Mouse (Mus musculus): ENCODE data around the gene Kcnt1. TPM values are rescaled to one million over a fixed set of nuclear protein-coding genes. Genes with fewer than 3 reads are reported as not detected.

Kcnt1 gene
- polyA plus RNA-seq, 1 experiment: 0.54 TPM

GRCm38 (mm10) chr2:25879061-25879460, 15.5 kb downstream of the Kcnt1 start:
- TF ChIP-seq CTCF (IDR thresholded peaks at IDR 0.05; ENCODE audit: low read depth, low read length) (no peak), POLR2A (IDR thresholded peaks at IDR 0.05; ENCODE audit: insufficient read depth, low read length) (no peak), EP300 (IDR thresholded peaks at IDR 0.05; ENCODE audit: insufficient read depth, low read depth, low read length) (no peak)
- H3K9me3 ChIP-seq (replicated peaks; ENCODE audit: control insufficient read depth, insufficient read depth, low read length, poor library complexity, severe bottlenecking): no peaks in the 10 kb centered on the region
- no peak overlapping the region for H3K27ac ChIP-seq (ENCODE audit: insufficient read depth, low read length)
- no peaks in the 10 kb centered on the region for H3K36me3 ChIP-seq (ENCODE audit: control insufficient read depth, insufficient read depth, low read length, poor library complexity, severe bottlenecking)
- no peak overlapping the region for H3K9ac ChIP-seq (ENCODE audit: low read depth, poor library complexity, severe bottlenecking)
- H3K4me1 ChIP-seq (ENCODE audit: control insufficient read depth, insufficient read depth, low read length): no peaks in the 10 kb centered on the region
- H3K4me3 ChIP-seq (ENCODE audit: low read depth, low read length): no peak overlapping the region
- no peaks in the 10 kb centered on the region; the same call in 1 of the 2 replicates for H3K27me3 ChIP-seq (ENCODE audit: control insufficient read depth, insufficient read depth, low read length, poor library complexity, severe bottlenecking)

GRCm38 (mm10) chr2:25882276-25882675, 18.7 kb downstream of the Kcnt1 start:
- Histone ChIP-seq H3K9ac (ENCODE audit: low read depth, poor library complexity, severe bottlenecking) (no peak overlapping the region), H3K27me3 (ENCODE audit: control insufficient read depth, insufficient read depth, low read length, poor library complexity, severe bottlenecking) (no peaks in the 10 kb centered on the region; the same call in 1 of the 2 replicates), H3K4me1 (ENCODE audit: control insufficient read depth, insufficient read depth, low read length) (no peaks in the 10 kb centered on the region), H3K9me3 (replicated peaks; ENCODE audit: control insufficient read depth, insufficient read depth, low read length, poor library complexity, severe bottlenecking) (no peaks in the 10 kb centered on the region), H3K36me3 (ENCODE audit: control insufficient read depth, insufficient read depth, low read length, poor library complexity, severe bottlenecking) (no peaks in the 10 kb centered on the region), H3K4me3 (ENCODE audit: low read depth, low read length) (no peak overlapping the region), H3K27ac (ENCODE audit: insufficient read depth, low read length) (no peak overlapping the region)
- TF ChIP-seq POLR2A (IDR thresholded peaks at IDR 0.05; ENCODE audit: insufficient read depth, low read length) (no peak), CTCF (IDR thresholded peaks at IDR 0.05; ENCODE audit: low read depth, low read length) (no peak), EP300 (IDR thresholded peaks at IDR 0.05; ENCODE audit: insufficient read depth, low read depth, low read length) (no peak)

- no peaks in the 10 kb centered on the region for H3K36me3 ChIP-seq (ENCODE audit: control insufficient read depth, insufficient read depth, low read length, poor library complexity, severe bottlenecking)
- no peaks in the 10 kb centered on the region for H3K27me3 ChIP-seq (ENCODE audit: control insufficient read depth, insufficient read depth, low read length, poor library complexity, severe bottlenecking)
- H3K4me1 ChIP-seq (ENCODE audit: control insufficient read depth, insufficient read depth, low read length): no peaks in the 10 kb centered on the region
- TF ChIP-seq POLR2A (IDR thresholded peaks at IDR 0.05; ENCODE audit: insufficient read depth, low read length) (no peak), CTCF (IDR thresholded peaks at IDR 0.05; ENCODE audit: low read depth, low read length) (no peak), EP300 (IDR thresholded peaks at IDR 0.05; ENCODE audit: insufficient read depth, low read depth, low read length) (no peak)
- no peaks in the 10 kb centered on the region for H3K9me3 ChIP-seq (replicated peaks; ENCODE audit: control insufficient read depth, insufficient read depth, low read length, poor library complexity, severe bottlenecking)
- no peak overlapping the region for H3K27ac ChIP-seq (ENCODE audit: insufficient read depth, low read length)
- no peak overlapping the region for H3K4me3 ChIP-seq (ENCODE audit: low read depth, low read length)
- H3K9ac ChIP-seq (ENCODE audit: low read depth, poor library complexity, severe bottlenecking): no peak overlapping the region
These were observed 21.2 kb downstream of the Kcnt1 start for GRCm38 (mm10) chr2:25884756-25885155.

- Histone ChIP-seq H3K4me3 (ENCODE audit: low read depth, low read length) (no peak overlapping the region), H3K36me3 (ENCODE audit: control insufficient read depth, insufficient read depth, low read length, poor library complexity, severe bottlenecking) (no peaks in the 10 kb centered on the region), H3K9ac (ENCODE audit: low read depth, poor library complexity, severe bottlenecking) (no peak overlapping the region), H3K4me1 (ENCODE audit: control insufficient read depth, insufficient read depth, low read length) (no peaks in the 10 kb centered on the region), H3K27ac (ENCODE audit: insufficient read depth, low read length) (no peak overlapping the region), H3K9me3 (replicated peaks; ENCODE audit: control insufficient read depth, insufficient read depth, low read length, poor library complexity, severe bottlenecking) (no peaks in the 10 kb centered on the region), H3K27me3 (ENCODE audit: control insufficient read depth, insufficient read depth, low read length, poor library complexity, severe bottlenecking) (no peaks in the 10 kb centered on the region)
- TF ChIP-seq EP300 (IDR thresholded peaks at IDR 0.05; ENCODE audit: insufficient read depth, low read depth, low read length) (no peak), POLR2A (IDR thresholded peaks at IDR 0.05; ENCODE audit: insufficient read depth, low read length) (no peak), CTCF (IDR thresholded peaks at IDR 0.05; ENCODE audit: low read depth, low read length) (no peak)
These were observed 23.7 kb downstream of the Kcnt1 start for GRCm38 (mm10) chr2:25887226-25887625.

- H3K9ac ChIP-seq (ENCODE audit: low read depth, poor library complexity, severe bottlenecking): no peak overlapping the region
- H3K9me3 ChIP-seq (replicated peaks; ENCODE audit: control insufficient read depth, insufficient read depth, low read length, poor library complexity, severe bottlenecking): no peaks in the 10 kb centered on the region
- no peak overlapping the region for H3K27ac ChIP-seq (ENCODE audit: insufficient read depth, low read length)
- H3K4me3 ChIP-seq (ENCODE audit: low read depth, low read length): no peak overlapping the region
- H3K36me3 ChIP-seq (ENCODE audit: control insufficient read depth, insufficient read depth, low read length, poor library complexity, severe bottlenecking): no peaks in the 10 kb centered on the region
- H3K27me3 ChIP-seq (ENCODE audit: control insufficient read depth, insufficient read depth, low read length, poor library complexity, severe bottlenecking): no peaks in the 10 kb centered on the region
- no peaks in the 10 kb centered on the region for H3K4me1 ChIP-seq (ENCODE audit: control insufficient read depth, insufficient read depth, low read length)
- TF ChIP-seq POLR2A (IDR thresholded peaks at IDR 0.05; ENCODE audit: insufficient read depth, low read length) (no peak), EP300 (IDR thresholded peaks at IDR 0.05; ENCODE audit: insufficient read depth, low read depth, low read length) (no peak), CTCF (IDR thresholded peaks at IDR 0.05; ENCODE audit: low read depth, low read length) (no peak)
These were observed 24.6 kb downstream of the Kcnt1 start for GRCm38 (mm10) chr2:25888144-25888543.

- no peak overlapping the region for H3K9ac ChIP-seq (ENCODE audit: low read depth, poor library complexity, severe bottlenecking)
- TF ChIP-seq EP300 (IDR thresholded peaks at IDR 0.05; ENCODE audit: insufficient read depth, low read depth, low read length): no peak
- H3K4me1 ChIP-seq (ENCODE audit: control insufficient read depth, insufficient read depth, low read length): no peaks in the 10 kb centered on the region
- no peak overlapping the region for H3K27ac ChIP-seq (ENCODE audit: insufficient read depth, low read length)
- no peaks in the 10 kb centered on the region for H3K9me3 ChIP-seq (replicated peaks; ENCODE audit: control insufficient read depth, insufficient read depth, low read length, poor library complexity, severe bottlenecking)
- H3K36me3 ChIP-seq (ENCODE audit: control insufficient read depth, insufficient read depth, low read length, poor library complexity, severe bottlenecking): no peaks in the 10 kb centered on the region
- H3K4me3 ChIP-seq (ENCODE audit: low read depth, low read length): no peak overlapping the region
- H3K27me3 ChIP-seq (ENCODE audit: control insufficient read depth, insufficient read depth, low read length, poor library complexity, severe bottlenecking): no peaks in the 10 kb centered on the region
These were observed 28.9 kb downstream of the Kcnt1 start for GRCm38 (mm10) chr2:25892440-25892839.

Data from ES-Bruce4 (cell line).